Mouse (Mus musculus): ENCODE measurements around the gene Rnf24. TPM values are rescaled to one million over a fixed set of nuclear protein-coding genes. Genes with fewer than 3 reads are reported as not detected.
A peak's percentile ranks its signal among the peaks of the same experiment; 100 is the strongest.
"Not testable (repeated sequence)": the region's sequence is repeated elsewhere in the genome, so short reads cannot be mapped to it uniquely, and the experiment has no call there.

Gene Rnf24
- polyA plus RNA-seq, 1 experiment from 2014 or later = 7.3 TPM

DNA sequence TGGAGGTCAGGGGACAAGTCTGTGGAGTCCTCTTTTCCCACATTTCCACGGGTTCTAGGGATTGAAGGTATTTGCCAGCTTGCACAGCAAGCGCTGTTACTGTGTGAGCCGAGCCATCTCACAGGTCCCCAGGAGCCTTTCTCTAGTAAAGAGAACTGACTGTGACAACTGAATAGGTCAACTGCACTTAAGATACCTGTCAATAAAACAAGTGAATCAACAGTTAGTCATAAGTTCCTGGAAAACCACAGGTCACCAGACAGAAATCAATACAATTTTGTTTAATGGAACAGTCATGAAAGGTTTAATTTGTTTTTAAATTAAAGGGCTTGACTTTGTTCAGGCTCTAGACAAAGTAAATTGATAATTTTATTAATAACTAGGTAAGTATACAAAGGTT lies 22.1 kb downstream of the Rnf24 start:
- H3K27me3 ChIP-seq = no peaks in the 10 kb centered on the region
- ATAC-seq (ENCODE audit: insufficient number of reproducible peaks, low FRiP score, low TSS enrichment, low read depth) = no peak
- no peaks in the 10 kb centered on the region for H3K9me3 ChIP-seq
- no peak overlapping the region for H3K27ac ChIP-seq
- 84% methylated on average over 3 of the region's 3 CpGs for WGBS
- no peak overlapping the region for H3K9ac ChIP-seq
- H3K4me2 ChIP-seq = no peak overlapping the region
- H3K4me1 ChIP-seq = no peaks in the 10 kb centered on the region
- H3K4me3 ChIP-seq = no peak overlapping the region
- no peaks in the 10 kb centered on the region for H3K36me3 ChIP-seq

DNA sequence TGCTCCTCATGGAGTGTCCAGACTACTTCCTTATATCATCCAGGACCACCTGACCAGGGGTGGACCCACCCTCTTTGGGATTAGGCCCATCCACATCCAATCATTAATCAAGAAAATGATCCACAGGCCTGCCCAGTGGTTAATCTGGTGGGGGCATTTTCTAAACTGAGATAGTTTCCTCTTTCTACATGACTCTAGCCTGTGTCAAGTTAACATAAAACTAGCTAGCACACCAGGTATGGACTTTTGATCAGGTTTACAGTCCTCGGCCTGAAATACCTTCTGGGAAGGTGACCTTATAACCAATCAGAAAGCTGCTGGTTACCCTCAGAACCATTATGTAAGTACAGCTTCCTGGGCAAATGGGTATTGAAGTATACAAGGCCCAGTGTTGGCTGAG lies 23.7 kb downstream of the Rnf24 start:
- Histone ChIP-seq H3K4me3 (no peak overlapping the region), H3K4me2 (no peak overlapping the region), H3K27me3 (no peaks in the 10 kb centered on the region), H3K27ac (no peak overlapping the region), H3K9ac (no peak overlapping the region), H3K4me1 (no peaks in the 10 kb centered on the region), H3K36me3 (no peaks in the 10 kb centered on the region), H3K9me3 (no peaks in the 10 kb centered on the region)
- ATAC-seq (ENCODE audit: insufficient number of reproducible peaks, low FRiP score, low TSS enrichment, low read depth) = no peak
- 93% methylated on average over 1 of the region's 1 CpGs for WGBS

DNA sequence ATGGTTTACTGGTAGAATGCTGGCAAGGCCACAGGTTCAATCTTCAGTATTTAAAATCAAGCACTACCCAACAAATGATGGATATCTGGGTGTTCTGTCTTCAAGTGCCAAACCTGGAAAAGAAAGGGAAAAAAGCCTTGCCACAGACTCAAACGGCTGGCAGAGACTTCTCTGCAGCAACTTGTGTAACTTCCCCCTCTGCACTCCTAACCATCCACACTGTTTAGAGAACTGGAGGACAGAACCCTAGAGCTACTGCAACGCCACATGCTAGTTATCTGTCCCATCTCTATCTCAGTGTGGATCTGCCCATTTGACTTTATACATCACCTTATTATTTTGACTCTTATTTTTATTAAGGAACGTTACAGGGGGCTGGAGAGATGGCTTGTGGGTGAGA lies 26.6 kb downstream of the Rnf24 start:
- Histone ChIP-seq H3K27ac (no peak overlapping the region), H3K9me3 (no peaks in the 10 kb centered on the region), H3K9ac (no peak overlapping the region), H3K4me2 (no peak overlapping the region), H3K4me3 (no peak overlapping the region), H3K4me1 (peaks cover 4% of the 10 kb centered on the region; the same call in 1 of the 2 replicates), H3K27me3 (no peaks in the 10 kb centered on the region), H3K36me3 (no peaks in the 10 kb centered on the region)
- 64% methylated on average over 3 of the region's 3 CpGs for WGBS
- no peak for ATAC-seq (ENCODE audit: insufficient number of reproducible peaks, low FRiP score, low TSS enrichment, low read depth)

DNA sequence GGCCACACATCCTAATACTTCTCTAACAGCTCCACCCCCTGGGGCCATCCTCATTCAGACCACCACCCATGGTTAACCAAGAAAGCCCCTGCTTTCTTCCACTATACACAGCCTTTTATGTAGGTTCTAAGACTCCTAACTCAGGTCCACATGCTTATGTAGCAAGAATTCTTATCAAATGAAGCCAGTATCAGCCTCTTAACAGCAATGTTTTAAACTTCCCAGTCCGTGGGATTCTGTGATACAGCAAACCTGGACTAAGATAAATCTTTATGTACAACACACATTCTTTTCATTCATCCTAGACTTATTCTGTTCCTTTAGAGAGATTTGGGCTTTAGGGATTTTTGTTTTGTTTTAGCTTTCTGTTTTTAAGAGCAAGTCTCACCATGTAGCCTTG lies 29.0 kb downstream of the Rnf24 start:
- H3K4me2 ChIP-seq = no peak overlapping the region
- no peaks in the 10 kb centered on the region for H3K9me3 ChIP-seq
- no peaks in the 10 kb centered on the region for H3K27me3 ChIP-seq
- H3K9ac ChIP-seq = no peak overlapping the region
- H3K4me3 ChIP-seq = no peak overlapping the region
- H3K36me3 ChIP-seq = no peaks in the 10 kb centered on the region
- H3K4me1 ChIP-seq = peaks cover 6% of the 10 kb centered on the region; the same call in 1 of the 2 replicates
- 80% methylated on average over 1 of the region's 1 CpGs for WGBS
- H3K27ac ChIP-seq = no peak overlapping the region
- no peak for ATAC-seq (ENCODE audit: insufficient number of reproducible peaks, low FRiP score, low TSS enrichment, low read depth)

DNA sequence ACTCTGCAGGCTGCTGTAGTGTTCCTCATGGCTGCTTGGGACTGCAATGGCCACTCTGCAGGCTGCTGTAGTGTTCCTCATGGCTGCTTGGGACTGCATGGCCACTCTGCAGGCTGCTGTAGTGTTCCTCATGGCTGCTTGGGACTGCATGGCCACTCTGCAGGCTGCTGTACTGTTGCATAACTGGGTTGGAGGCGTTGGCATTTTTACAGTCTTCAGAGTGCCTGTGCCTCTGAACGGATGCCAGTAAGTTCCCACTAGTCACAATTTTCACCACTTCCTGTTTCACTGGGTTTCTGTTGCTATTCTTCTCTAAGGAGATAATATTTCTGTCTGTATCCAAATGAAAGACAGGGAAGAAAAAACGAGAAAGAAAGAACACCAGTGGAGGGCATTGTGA lies 31.5 kb downstream of the Rnf24 start:
- ATAC-seq (ENCODE audit: insufficient number of reproducible peaks, low FRiP score, low TSS enrichment, low read depth); H3K9me3 ChIP-seq; H3K4me3 ChIP-seq; H3K9ac ChIP-seq; H3K4me2 ChIP-seq; H3K27me3 ChIP-seq; H3K36me3 ChIP-seq; H3K4me1 ChIP-seq: not testable (repeated sequence)
- WGBS = 24% methylated on average over 3 of the region's 3 CpGs
- H3K27ac ChIP-seq = peak overlapping the region; percentile 54; the same call in 1 of the 2 replicates

DNA sequence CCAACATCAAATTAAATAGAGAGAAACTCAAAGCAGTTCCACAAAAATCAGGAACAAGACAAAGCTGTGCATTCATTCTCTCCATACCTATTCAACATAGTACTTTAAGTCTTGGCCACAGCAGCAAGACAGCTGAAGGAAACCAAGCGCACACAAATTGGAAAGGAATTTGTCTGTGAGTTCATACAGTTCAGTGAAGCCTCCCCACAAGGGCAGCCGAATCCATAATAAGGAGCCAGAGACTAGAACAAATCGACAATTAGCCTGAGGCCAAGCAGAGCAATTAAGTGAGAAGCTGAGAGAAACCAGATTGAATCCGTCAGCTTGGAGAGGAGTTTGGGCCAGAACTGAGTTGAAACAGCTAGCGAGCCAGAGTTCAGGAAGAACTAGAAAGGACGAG lies 33.3 kb downstream of the Rnf24 start:
- Histone ChIP-seq H3K4me2 (no peak overlapping the region), H3K4me1 (peaks cover 6% of the 10 kb centered on the region; the same call in 1 of the 2 replicates), H3K9me3 (no peaks in the 10 kb centered on the region), H3K9ac (no peak overlapping the region), H3K36me3 (no peaks in the 10 kb centered on the region), H3K27ac (no peak overlapping the region), H3K4me3 (no peak overlapping the region), H3K27me3 (no peaks in the 10 kb centered on the region)
- no peak for ATAC-seq (ENCODE audit: insufficient number of reproducible peaks, low FRiP score, low TSS enrichment, low read depth)
- WGBS = 84% methylated on average over 6 of the region's 6 CpGs

DNA sequence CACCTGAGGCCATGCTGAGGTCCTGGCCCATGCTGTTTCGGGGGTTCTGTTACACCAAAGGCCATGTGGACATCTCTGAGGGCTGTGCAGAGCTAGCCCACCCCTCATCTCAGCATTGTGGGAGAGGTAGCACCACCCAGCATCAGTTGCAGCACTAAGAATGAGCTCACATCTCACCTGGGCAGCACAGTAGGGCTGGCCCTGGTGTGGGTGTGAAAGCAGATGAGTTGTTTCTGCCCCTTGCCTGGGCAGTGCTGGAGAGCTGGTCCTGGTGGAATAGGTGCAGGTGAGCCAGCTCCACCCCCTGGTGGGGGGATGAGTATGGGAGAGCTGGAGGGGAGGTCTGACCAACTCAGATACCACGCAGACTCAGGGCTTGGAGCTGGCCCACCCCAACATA lies 36.5 kb downstream of the Rnf24 start:
- Histone ChIP-seq H3K4me3 (no peak overlapping the region), H3K27me3 (no peaks in the 10 kb centered on the region), H3K9me3 (no peaks in the 10 kb centered on the region), H3K4me2 (no peak overlapping the region), H3K27ac (no peak overlapping the region), H3K4me1 (peaks cover 3% of the 10 kb centered on the region; the same call in 1 of the 2 replicates), H3K36me3 (no peaks in the 10 kb centered on the region), H3K9ac (no peak overlapping the region)
- no peak for ATAC-seq (ENCODE audit: insufficient number of reproducible peaks, low FRiP score, low TSS enrichment, low read depth)
- 82% methylated on average over 2 of the region's 2 CpGs for WGBS

DNA sequence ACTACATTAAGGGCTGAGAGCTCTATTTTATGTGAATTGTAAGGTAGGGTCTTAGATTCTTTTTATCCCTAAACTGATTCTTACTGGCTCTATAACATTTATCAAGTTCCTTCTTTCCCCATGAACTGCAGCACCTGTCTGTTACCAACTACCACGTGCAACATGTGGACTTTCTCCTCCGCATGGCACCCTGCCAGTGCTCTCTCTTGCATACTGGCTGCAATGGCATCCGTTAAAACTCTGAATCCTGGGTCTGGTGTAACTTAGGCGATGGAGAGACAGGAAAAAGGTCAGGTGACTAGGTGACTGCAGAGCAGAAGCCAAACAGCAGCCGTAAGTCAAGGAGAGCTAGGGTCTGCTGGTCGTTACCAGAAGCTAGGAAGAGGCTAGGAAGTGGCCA lies 43.4 kb downstream of the Rnf24 start:
- 42% methylated on average over 6 of the region's 6 CpGs for WGBS

DNA sequence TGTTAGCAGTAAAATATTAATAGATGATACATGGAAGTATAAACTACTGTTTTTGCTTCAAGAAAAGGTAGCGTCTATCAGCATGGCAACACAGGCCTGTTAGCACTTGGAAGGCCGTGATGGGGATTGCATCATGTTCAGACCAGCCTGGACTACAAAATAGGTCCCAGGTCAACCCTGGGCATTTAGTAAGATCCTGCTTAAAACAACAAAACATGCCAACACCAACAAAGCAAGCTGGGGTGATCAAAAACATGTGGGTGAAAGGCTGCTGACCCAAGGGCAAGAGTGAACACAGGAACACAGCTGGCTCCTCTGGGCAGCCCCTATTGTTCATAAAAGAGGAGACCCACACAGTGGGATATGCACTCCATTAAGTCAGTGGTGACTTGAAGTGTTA lies 44.9 kb downstream of the Rnf24 start:
- Histone ChIP-seq H3K27ac (no peak overlapping the region), H3K4me3 (no peak overlapping the region), H3K9ac (no peak overlapping the region), H3K27me3 (no peaks in the 10 kb centered on the region), H3K4me1 (no peaks in the 10 kb centered on the region), H3K9me3 (no peaks in the 10 kb centered on the region), H3K4me2 (no peak overlapping the region), H3K36me3 (peaks cover 15% of the 10 kb centered on the region)
- ATAC-seq (ENCODE audit: insufficient number of reproducible peaks, low FRiP score, low TSS enrichment, low read depth) = no peak
- WGBS = 86% methylated on average over 2 of the region's 2 CpGs

More for the DNA sequence above, 43.4 kb downstream of the Rnf24 start:
- H3K4me2 ChIP-seq = no peak overlapping the region
- no peaks in the 10 kb centered on the region for H3K4me1 ChIP-seq
- peaks cover 2% of the 10 kb centered on the region for H3K36me3 ChIP-seq
- no peak overlapping the region for H3K27ac ChIP-seq
- ATAC-seq (ENCODE audit: insufficient number of reproducible peaks, low FRiP score, low TSS enrichment, low read depth) = no peak
- H3K27me3 ChIP-seq = no peaks in the 10 kb centered on the region
- no peaks in the 10 kb centered on the region for H3K9me3 ChIP-seq
- H3K4me3 ChIP-seq = no peak overlapping the region
- no peak overlapping the region for H3K9ac ChIP-seq

DNA sequence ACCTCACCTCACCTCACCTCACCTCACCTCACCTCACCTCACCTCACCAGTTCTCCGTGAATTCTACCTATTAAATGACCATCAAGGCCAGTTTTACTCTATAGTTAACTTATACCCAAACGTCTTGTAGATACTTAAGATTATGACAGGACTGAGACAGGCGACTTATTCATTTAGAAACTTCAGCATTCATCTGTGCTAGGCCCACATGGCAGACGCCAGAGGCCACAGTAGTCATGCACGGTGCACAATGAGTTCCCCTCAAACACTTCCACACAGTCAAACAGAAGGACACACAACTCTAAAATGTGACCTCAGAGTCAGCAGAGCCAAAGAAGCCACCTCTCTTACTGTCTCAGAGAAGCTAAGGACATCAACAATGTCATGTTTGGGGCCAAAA lies 45.3 kb downstream of the Rnf24 start:
- Histone ChIP-seq H3K4me2 (no peak overlapping the region), H3K36me3 (peaks cover 20% of the 10 kb centered on the region), H3K4me1 (peaks cover 4% of the 10 kb centered on the region; the same call in 1 of the 2 replicates), H3K9ac (no peak overlapping the region), H3K27ac (no peak overlapping the region), H3K9me3 (no peaks in the 10 kb centered on the region), H3K27me3 (no peaks in the 10 kb centered on the region), H3K4me3 (no peak overlapping the region)
- 83% methylated on average over 5 of the region's 5 CpGs for WGBS
- no peak for ATAC-seq (ENCODE audit: insufficient number of reproducible peaks, low FRiP score, low TSS enrichment, low read depth)

DNA sequence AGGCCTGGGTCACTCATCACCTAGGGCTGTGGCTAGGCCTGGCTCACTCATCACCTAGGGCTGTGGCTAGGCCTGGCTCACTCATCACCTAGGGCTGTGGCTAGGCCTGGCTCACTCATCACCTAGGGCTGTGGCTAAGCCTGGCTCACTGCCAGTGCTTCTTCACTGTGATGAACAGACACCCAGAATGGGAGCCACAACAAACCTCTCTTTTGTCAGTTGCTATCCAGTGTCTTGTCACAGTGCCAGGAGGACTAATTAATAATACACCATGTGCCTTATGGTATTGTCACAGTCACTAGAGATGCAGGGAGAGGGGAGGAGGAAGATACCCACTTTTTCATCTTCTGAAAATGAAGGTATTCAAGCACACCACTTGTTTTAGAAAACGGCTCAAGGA lies 47.5 kb downstream of the Rnf24 start:
- ATAC-seq (ENCODE audit: insufficient number of reproducible peaks, low FRiP score, low TSS enrichment, low read depth) = not testable (repeated sequence)
- 82% methylated on average over 1 of the region's 1 CpGs for WGBS

DNA sequence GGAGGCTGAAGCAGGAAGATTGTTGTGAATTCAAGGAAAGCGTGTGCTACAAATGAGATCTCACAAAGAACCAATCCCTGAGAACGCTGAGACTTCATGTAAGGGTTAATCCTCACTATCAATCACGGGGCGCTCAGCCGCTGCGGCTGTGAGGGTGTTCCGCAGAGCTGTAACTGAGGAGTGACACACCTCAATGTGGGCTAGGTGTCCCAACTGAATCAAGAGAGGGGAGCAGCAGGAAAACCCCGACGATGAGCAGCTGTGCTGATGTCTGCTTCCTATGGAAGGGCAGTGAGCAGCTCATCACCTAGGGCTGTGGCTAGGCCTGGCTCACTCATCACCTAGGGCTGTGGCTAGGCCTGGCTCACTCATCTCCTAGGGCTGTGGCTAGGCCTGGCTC lies 48.2 kb downstream of the Rnf24 start:
- Histone ChIP-seq H3K4me3 (no peak overlapping the region), H3K9me3 (no peaks in the 10 kb centered on the region), H3K27ac (no peak overlapping the region), H3K4me1 (peaks cover 18% of the 10 kb centered on the region), H3K9ac (no peak overlapping the region), H3K4me2 (no peak overlapping the region), H3K36me3 (peaks cover 20% of the 10 kb centered on the region), H3K27me3 (no peaks in the 10 kb centered on the region)
- 80% methylated on average over 9 of the region's 9 CpGs for WGBS
- no peak for ATAC-seq (ENCODE audit: insufficient number of reproducible peaks, low FRiP score, low TSS enrichment, low read depth)

More for the DNA sequence above, 47.5 kb downstream of the Rnf24 start:
- H3K36me3 ChIP-seq = peaks cover 20% of the 10 kb centered on the region
- H3K4me2 ChIP-seq, H3K27ac ChIP-seq, H3K27me3 ChIP-seq, H3K4me3 ChIP-seq, H3K9me3 ChIP-seq, H3K9ac ChIP-seq: not testable (repeated sequence)
- H3K4me1 ChIP-seq = peaks cover 18% of the 10 kb centered on the region

DNA sequence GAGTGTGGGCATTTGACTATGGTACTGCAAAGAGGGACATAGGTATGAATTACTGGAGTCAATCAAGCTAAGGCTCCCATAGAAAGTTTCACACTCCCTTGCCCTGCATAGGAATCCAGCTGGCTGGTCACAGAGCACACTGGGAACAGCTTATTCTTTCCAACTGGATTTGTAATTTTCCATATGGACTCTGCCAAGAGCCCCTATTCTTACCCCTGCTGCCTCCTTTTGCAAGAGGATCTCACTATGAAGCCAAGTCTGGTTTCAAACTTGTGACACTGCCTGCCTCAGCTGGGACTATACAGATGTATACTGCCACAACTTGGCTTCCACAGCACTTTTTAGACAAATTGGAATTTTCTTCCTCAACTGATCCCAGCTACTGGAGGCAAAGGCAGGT lies 51.1 kb downstream of the Rnf24 start:
- Histone ChIP-seq H3K4me3 (no peak overlapping the region), H3K27ac (peak overlapping the region; percentile 57), H3K4me2 (no peak overlapping the region), H3K9me3 (no peaks in the 10 kb centered on the region), H3K36me3 (peaks cover 37% of the 10 kb centered on the region), H3K4me1 (peaks cover 18% of the 10 kb centered on the region), H3K9ac (no peak overlapping the region), H3K27me3 (no peaks in the 10 kb centered on the region)
- peak; percentile 61; the same call in 1 of the 2 replicates for ATAC-seq (ENCODE audit: insufficient number of reproducible peaks, low FRiP score, low TSS enrichment, low read depth)
